Mouse (Mus musculus) limb, embryonic 10.5 days (tissue): ENCODE data around the gene Dagla. TPM values are rescaled to one million over a fixed set of nuclear protein-coding genes. Genes with fewer than 3 reads are reported as not detected.

Experiments used
- DNase-seq: peaks from one replicate; pipeline ENCODE4 v3.0.0-alpha.2; 2017; ENCODE audit warnings: low spot score
- H3K27ac ChIP-seq: fragments of 300-500 bp; sonication (generic); 2 replicates; pipeline ENCODE4 v1.5.1; 2016; ENCODE audit warnings: mild to moderate bottlenecking
- H3K27me3 ChIP-seq: fragments of 300-500 bp; sonication (generic); 2 replicates; pipeline ENCODE4 v1.6.1; 2016; ENCODE audit warnings: low read depth, mild to moderate bottlenecking; ENCODE audit not compliant: poor library complexity, severe bottlenecking
- H3K36me3 ChIP-seq: fragments of 300-500 bp; sonication (generic); 2 replicates; pipeline ENCODE4 v1.6.1; 2016; ENCODE audit warnings: mild to moderate bottlenecking, moderate library complexity
- H3K4me1 ChIP-seq: fragments of 300-500 bp; sonication (generic); 2 replicates; pipeline ENCODE4 v1.6.1; 2016
- H3K4me3 ChIP-seq: fragments of 300-500 bp; sonication (generic); 2 replicates; pipeline ENCODE4 v1.5.1; 2016; ENCODE audit warnings: mild to moderate bottlenecking, moderate library complexity
- H3K9me3 ChIP-seq: fragments of 300-500 bp; sonication (generic); replicated peaks from 2 replicates; pipeline ENCODE4 v1.6.1; 2016; ENCODE audit warnings: mild to moderate bottlenecking
- WGBS: fragments of 180-500 bp; shearing (Covaris S2); methylation state at CpG from one replicate; pipeline ENCODE4 v1.1.7; 2016; 5-methylcytosine and 5-hydroxymethylcytosine counted together
- polyA plus RNA-seq: library from polyadenylated mRNA; unstranded; fragments of >200 nt; fragmentation: Nextera tagmentation; extraction: Ambion mirVana; gene quantifications from 2 replicates; pipeline ENCODE4 v1.2.1, GENCODE M21; 2016

Dagla gene
- polyA plus RNA-seq, 1 experiment from 2014 or later, result 2.2 TPM

DNA sequence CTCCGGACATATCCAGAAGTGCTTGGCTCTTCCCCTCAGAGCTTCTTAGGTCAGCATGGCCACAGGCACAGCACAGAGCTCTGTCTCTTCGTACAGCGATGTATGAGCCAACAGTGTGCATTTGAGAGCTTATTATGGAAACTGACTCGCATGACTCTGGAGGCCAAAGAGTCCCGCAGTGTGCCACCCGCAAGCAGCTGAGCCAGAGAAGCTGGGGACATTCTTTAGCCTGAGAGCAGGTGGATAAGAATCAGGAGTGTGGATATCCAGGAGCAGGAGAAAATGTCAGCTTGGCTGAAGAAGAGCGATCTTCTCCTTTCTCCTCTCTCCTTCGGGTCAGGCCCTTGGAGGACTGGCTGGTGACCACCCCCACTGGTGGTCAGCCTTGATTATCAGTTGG, 24.4 kb upstream of the Dagla start:
- 90% methylated on average over 8 of the region's 8 CpGs for WGBS
- H3K27me3 ChIP-seq, result peaks cover 9% of the 10 kb centered on the region; the same call in 1 of the 2 replicates

GRCm38 (mm10) chr19:10326609-10327008, 21.9 kb upstream of the Dagla start:
- H3K36me3 ChIP-seq, result no peaks in the 10 kb centered on the region
- no peaks in the 10 kb centered on the region for H3K9me3 ChIP-seq
- no peak overlapping the region for H3K4me3 ChIP-seq
- H3K27me3 ChIP-seq, result no peaks in the 10 kb centered on the region
- no peak for DNase-seq
- H3K27ac ChIP-seq, result no peak overlapping the region
- 62% methylated on average over 3 of the region's 3 CpGs for WGBS
- 0 out of 2 replicates have a peak, but pooled peaks cover 3% of the 10 kb centered on the region for H3K4me1 ChIP-seq

More for the DNA sequence above, 24.4 kb upstream of the Dagla start:
- H3K27ac ChIP-seq, result no peak overlapping the region
- H3K4me3 ChIP-seq, result no peak overlapping the region
- 0 out of 2 replicates have a peak, but pooled peaks cover 3% of the 10 kb centered on the region for H3K4me1 ChIP-seq
- H3K9me3 ChIP-seq, result no peaks in the 10 kb centered on the region
- H3K36me3 ChIP-seq, result no peaks in the 10 kb centered on the region
- DNase-seq, result no peak

DNA sequence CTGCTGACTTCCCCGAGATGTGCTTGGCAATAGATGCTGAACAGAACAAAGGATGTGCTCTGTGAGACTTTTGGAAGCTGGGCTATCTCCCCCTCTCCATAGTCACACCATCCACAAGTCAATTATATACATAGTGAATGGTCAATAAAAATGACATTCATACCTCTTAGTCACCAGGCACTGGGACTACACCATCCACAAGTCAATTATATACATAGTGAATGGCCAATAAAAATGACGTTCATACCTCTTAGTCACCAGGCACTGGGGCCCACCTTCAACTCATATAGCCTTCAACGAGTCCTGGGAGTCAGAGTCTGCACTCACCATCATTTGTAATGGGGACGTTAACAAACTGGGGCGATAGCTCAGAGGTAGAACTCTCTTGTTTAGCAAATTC, 19.2 kb upstream of the Dagla start:
- 80% methylated on average over 5 of the region's 5 CpGs for WGBS
- no peak for DNase-seq
- Histone ChIP-seq H3K4me1 (0 out of 2 replicates have a peak, but pooled peaks cover 3% of the 10 kb centered on the region), H3K27me3 (no peaks in the 10 kb centered on the region; the same call in 1 of the 2 replicates), H3K4me3 (no peak overlapping the region), H3K9me3 (no peaks in the 10 kb centered on the region), H3K27ac (no peak overlapping the region), H3K36me3 (no peaks in the 10 kb centered on the region)

- no peaks in the 10 kb centered on the region for H3K9me3 ChIP-seq
- H3K36me3 ChIP-seq, result no peaks in the 10 kb centered on the region
- 72% methylated on average over 9 of the region's 9 CpGs for WGBS
- H3K4me1 ChIP-seq, result 0 out of 2 replicates have a peak, but pooled peaks cover 3% of the 10 kb centered on the region
- no peak overlapping the region for H3K4me3 ChIP-seq
- no peak overlapping the region for H3K27ac ChIP-seq
- H3K27me3 ChIP-seq, result no peaks in the 10 kb centered on the region; the same call in 1 of the 2 replicates
- DNase-seq, result no peak
Observed at GRCm38 (mm10) chr19:10323362-10323837, 18.7 kb upstream of the Dagla start.

DNA sequence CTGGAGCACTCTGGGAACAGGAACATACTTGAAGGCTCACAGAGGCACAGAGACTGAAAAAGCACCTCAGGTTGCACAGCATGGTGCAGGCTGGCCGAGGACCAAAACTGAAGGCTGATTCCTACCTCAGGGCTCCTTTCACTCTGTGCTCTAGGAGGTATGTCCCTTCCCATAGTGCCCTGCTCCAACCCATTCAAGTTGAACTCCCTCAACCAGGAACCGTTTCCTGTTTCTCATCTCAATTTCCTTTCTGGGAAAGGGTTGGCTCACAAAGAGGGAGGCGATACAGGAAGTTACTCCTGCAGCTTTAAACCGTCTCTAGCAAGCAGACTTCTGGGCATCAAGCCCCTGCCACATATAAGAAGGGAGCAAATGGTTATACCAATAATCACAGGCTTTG, 13.1 kb upstream of the Dagla start:
- no peak for DNase-seq
- H3K9me3 ChIP-seq, result no peaks in the 10 kb centered on the region
- no peak overlapping the region for H3K27ac ChIP-seq
- H3K4me3 ChIP-seq, result no peak overlapping the region
- H3K36me3 ChIP-seq, result no peaks in the 10 kb centered on the region
- WGBS, result 61% methylated on average over 4 of the region's 4 CpGs
- H3K4me1 ChIP-seq, result peaks cover 4% of the 10 kb centered on the region; the same call in 1 of the 2 replicates
- H3K27me3 ChIP-seq, result no peaks in the 10 kb centered on the region; the same call in 1 of the 2 replicates

DNA sequence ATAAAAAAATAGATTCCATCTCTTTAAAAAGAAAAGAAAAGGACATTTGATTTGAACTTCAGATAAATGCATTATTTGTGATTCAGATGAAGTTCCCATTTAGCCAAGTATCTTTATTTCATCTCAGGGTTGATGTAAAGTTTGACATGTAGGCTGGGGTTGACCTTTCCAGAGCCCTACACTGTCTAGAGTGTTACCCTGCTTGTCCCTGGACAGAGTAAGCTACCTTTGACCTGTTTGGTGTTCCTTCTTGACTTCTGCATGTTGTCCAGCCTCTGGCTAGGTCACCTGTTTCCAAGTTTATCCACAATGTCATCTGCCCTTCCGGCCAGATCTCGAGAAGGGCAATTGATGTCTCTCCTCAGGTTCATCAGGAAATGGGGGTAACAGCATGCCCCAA, 12.7 kb upstream of the Dagla start:
- H3K4me1 ChIP-seq, result peaks cover 4% of the 10 kb centered on the region; the same call in 1 of the 2 replicates
- H3K9me3 ChIP-seq, result no peaks in the 10 kb centered on the region
- WGBS, result 93% methylated on average over 2 of the region's 2 CpGs
- no peak for DNase-seq
- no peak overlapping the region for H3K27ac ChIP-seq
- H3K36me3 ChIP-seq, result no peaks in the 10 kb centered on the region
- no peaks in the 10 kb centered on the region; the same call in 1 of the 2 replicates for H3K27me3 ChIP-seq
- H3K4me3 ChIP-seq, result no peak overlapping the region

GRCm38 (mm10) chr19:10316956-10317355, 12.3 kb upstream of the Dagla start:
- no peak overlapping the region for H3K4me3 ChIP-seq
- no peaks in the 10 kb centered on the region; the same call in 1 of the 2 replicates for H3K27me3 ChIP-seq
- no peak for DNase-seq
- H3K36me3 ChIP-seq, result no peaks in the 10 kb centered on the region
- 65% methylated on average over 4 of the region's 4 CpGs for WGBS
- no peak overlapping the region for H3K27ac ChIP-seq
- no peaks in the 10 kb centered on the region for H3K9me3 ChIP-seq
- peaks cover 4% of the 10 kb centered on the region; the same call in 1 of the 2 replicates for H3K4me1 ChIP-seq

GRCm38 (mm10) chr19:10312072-10312471, 7.4 kb upstream of the Dagla start:
- WGBS, result 73% methylated on average over 8 of the region's 8 CpGs
- H3K36me3 ChIP-seq, result no peaks in the 10 kb centered on the region
- H3K4me3 ChIP-seq, result no peak overlapping the region
- H3K27me3 ChIP-seq, result peaks cover 11% of the 10 kb centered on the region
- DNase-seq, result no peak
- no peaks in the 10 kb centered on the region for H3K4me1 ChIP-seq
- H3K27ac ChIP-seq, result no peak overlapping the region
- no peaks in the 10 kb centered on the region for H3K9me3 ChIP-seq

GRCm38 (mm10) chr19:10308990-10309389, 4.3 kb upstream of the Dagla start:
- H3K27ac ChIP-seq, result no peak overlapping the region
- no peak for DNase-seq
- H3K9me3 ChIP-seq, result no peaks in the 10 kb centered on the region
- WGBS, result 42% methylated on average over 2 of the region's 2 CpGs
- H3K4me3 ChIP-seq, result no peak overlapping the region
- H3K4me1 ChIP-seq, result peaks cover 11% of the 10 kb centered on the region
- H3K36me3 ChIP-seq, result no peaks in the 10 kb centered on the region
- peaks cover 41% of the 10 kb centered on the region for H3K27me3 ChIP-seq

- Histone ChIP-seq H3K36me3 (no peaks in the 10 kb centered on the region), H3K4me3 (no peak overlapping the region), H3K4me1 (peaks cover 12% of the 10 kb centered on the region), H3K27ac (no peak overlapping the region), H3K9me3 (no peaks in the 10 kb centered on the region), H3K27me3 (peaks cover 52% of the 10 kb centered on the region)
- no peak for DNase-seq
- WGBS, result 69% methylated on average over 6 of the region's 6 CpGs
Observed at GRCm38 (mm10) chr19:10307941-10308340, 3.3 kb upstream of the Dagla start.

DNA sequence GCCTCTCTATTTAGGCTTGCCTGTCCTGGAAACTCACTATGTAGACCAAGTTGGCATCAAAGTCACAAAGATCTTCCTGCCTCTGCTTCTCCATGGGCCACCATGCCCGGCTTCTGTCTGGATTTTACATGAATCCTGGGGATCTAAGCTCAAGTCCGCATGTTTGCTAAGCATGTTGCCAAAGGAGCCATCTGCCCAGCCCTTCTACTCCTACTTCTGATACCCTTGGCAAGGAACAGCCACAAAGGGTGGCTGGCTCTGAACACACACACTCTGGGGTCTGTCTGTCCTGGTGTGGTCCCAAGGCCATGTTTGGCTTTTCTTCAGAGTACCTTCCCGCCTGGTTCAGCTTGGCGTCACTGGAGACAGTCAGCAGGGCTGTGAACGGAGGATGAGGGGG, 2.7 kb upstream of the Dagla start:
- Histone ChIP-seq H3K9me3 (no peaks in the 10 kb centered on the region), H3K27ac (no peak overlapping the region), H3K4me3 (no peak overlapping the region), H3K27me3 (peaks cover 58% of the 10 kb centered on the region), H3K36me3 (no peaks in the 10 kb centered on the region), H3K4me1 (peaks cover 12% of the 10 kb centered on the region)
- no peak for DNase-seq
- 81% methylated on average over 5 of the region's 5 CpGs for WGBS

DNA sequence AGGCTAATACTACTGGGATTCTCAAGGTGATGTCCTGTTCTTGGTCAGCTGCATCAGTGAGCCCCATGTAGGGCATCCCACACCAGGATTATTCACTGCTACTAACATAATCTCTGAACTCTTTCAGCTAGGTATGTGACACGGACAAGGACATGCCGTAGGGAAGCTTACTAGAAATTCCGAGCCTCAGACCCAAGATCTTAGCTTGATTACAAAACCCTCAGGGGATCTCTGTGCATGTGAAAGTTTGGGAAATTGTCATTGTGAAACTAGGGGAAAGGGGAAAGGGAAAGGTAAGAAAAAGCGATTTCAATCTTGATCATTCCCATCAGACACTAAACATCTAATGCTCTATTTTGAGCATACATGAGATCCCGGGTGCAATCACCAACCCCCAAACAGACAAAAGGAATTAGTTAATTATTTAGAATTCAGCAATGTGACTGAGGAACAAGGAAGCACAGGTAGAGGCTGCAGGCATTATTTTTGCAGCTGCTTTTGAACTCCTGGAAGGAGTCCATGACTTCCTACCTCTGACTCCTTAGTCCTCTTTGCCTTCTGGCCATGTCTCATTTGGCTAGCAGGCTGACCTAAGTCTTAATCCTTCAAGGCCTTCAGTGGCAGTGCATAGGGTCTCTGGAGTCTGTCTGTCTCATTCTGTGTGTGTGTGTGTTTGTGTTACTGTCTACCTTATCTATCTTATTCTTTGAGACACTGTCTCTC, 2.0 kb upstream of the Dagla start:
- Histone ChIP-seq H3K36me3 (no peaks in the 10 kb centered on the region), H3K27ac (no peak overlapping the region), H3K9me3 (no peaks in the 10 kb centered on the region), H3K4me3 (no peak overlapping the region), H3K4me1 (peaks cover 12% of the 10 kb centered on the region), H3K27me3 (peaks cover 64% of the 10 kb centered on the region)
- no peak for DNase-seq
- 88% methylated on average over 5 of the region's 5 CpGs for WGBS

DNA sequence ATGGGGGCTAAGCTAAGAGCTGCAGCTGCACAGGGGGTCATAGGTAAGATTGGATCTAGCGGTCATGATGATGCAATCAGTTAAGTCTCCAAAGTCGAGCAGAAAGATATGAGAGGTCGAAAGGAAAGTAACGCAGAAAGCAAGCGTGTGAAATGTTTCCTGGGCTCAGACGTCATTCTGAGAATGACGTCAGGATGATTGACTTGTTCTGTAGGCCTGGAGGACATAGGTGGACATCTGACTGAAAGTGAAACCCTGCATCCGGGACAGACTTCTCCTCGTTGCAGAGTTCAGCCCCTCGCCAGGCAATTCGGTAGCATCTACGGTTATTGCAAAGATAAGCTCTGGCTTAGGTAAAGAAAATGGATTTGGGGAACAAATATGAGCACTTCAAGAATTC, 963 bp upstream of the Dagla start:
- H3K27ac ChIP-seq, result no peak overlapping the region
- DNase-seq, result no peak
- H3K4me1 ChIP-seq, result peaks cover 12% of the 10 kb centered on the region
- 84% methylated on average over 12 of the region's 12 CpGs for WGBS
- H3K9me3 ChIP-seq, result no peaks in the 10 kb centered on the region
- H3K4me3 ChIP-seq, result no peak overlapping the region
- peaks cover 72% of the 10 kb centered on the region for H3K27me3 ChIP-seq
- no peaks in the 10 kb centered on the region for H3K36me3 ChIP-seq
